Mouse (Mus musculus): ENCODE data around the gene Bmpr1b. TPM values are rescaled to one million over a fixed set of nuclear protein-coding genes. Genes with fewer than 3 reads are reported as not detected.

The Bmpr1b gene
- total RNA-seq, 4 experiments from 2014 or later: 7.0 to 8.8 (median 7.7) TPM

DNA sequence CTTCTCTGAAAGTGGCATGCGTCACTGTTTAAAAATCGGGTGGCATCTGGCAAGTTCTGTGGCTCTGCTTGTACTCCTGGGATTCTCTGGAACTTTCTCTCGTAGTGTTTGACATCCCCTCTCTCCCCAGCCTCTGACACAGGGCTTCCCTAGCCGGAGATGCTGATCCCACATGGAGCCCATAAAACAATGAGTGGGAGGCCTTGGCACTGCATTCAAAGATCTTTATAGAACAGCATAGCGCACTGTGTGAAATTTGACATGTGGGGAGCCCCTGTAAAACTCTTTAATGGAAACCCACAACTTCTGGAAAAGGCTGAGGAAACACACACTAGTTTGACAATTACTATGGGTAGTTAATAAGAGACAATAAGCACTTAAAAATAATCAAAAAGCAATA lies 126.2 kb downstream of the Bmpr1b start:
- DNase-seq (ENCODE audit: low spot score in 2 of 2): no peak

DNA sequence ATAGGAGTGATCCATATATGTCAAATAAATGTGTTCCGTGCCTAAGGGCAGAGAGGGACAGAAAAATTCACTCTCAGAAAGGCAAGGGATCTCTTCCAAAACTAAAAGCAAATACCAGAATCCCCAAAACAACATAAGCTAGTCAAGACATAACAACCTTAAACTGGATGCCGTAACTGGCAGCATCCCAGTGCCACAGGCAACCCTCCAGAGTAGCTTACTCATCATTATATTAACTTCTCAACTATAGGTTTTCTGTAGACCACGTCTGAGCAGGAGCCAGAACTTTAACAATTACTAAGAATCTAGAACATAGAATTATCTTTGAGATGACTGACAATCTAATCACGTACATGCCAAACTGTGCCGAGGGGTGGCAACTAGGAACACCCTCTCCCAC lies 128.9 kb downstream of the Bmpr1b start:
- no peak for DNase-seq (ENCODE audit: low spot score in 2 of 2)

DNA sequence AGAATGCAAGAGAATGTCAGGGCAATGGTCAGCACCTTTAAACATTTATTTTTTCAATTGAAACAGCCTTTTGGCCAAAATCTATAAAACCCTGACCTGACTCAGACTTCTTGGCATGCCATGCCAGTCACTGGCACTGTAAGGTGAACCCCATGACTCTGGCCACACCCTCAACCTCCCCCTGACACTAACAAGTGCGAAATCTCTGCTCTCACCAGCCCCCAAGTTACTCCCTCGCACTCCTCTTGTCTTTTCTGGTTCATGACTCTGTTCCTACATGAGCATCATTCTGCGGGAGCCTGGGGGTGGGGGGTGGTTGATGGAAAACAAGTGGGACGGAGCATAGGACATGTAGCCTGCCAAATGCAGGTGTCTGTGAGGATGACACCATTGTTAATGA lies 135.1 kb downstream of the Bmpr1b start:
- no peak for DNase-seq (ENCODE audit: low spot score in 2 of 2)

- DNase-seq (ENCODE audit: low spot score in 2 of 2): no peak
Observed at GRCm38 (mm10) chr3:142019716-142020115, 149.5 kb downstream of the Bmpr1b start.

GRCm38 (mm10) chr3:141984548-141984947 lies 184.7 kb downstream of the Bmpr1b start:
- no peak for DNase-seq (ENCODE audit: low spot score in 2 of 2)

GRCm38 (mm10) chr3:141981613-141982432 lies 187.4 kb downstream of the Bmpr1b start:
- peak; percentile 28 to 50 for DNase-seq (ENCODE audit: low spot score in 2 of 2)

DNA sequence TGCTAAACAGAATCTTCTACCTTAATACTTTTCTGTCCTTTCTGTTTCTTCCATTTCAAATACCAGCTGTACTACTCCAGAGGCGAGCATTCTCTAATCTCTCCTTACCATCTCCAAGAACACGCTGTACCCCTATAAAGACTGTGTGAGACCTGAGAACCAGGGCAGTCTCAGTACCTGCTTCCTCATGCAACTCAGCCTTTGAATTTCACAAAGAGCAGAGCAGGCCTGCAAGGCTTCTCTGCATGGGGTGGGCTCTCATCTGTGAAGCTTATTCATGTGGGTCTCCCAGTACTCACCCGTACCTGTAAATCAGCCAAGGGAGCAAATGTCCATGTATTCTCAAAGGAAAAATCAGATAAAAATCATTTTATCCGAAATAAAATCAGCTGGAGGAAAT lies 203.0 kb downstream of the Bmpr1b start:
- DNase-seq (ENCODE audit: low spot score in 2 of 2): no peak

DNA sequence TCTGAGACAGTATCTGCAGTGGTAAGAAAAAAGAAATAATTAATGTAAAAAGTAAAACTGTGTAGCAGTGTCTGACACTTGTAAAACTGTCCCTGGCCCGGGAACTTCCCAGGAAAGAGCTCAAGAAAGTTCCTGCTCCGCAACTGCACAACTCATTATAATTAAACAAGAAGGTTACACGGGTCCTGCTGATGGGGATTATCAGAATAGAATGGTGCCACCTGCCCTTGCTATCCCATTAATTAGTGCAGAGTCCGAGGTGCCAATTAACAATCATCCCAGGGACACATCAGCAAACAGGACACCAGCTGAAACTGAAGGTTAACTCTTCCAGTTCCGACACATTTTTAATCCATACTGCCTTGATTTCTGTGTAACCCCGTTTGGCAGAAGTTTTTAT lies 216.3 kb downstream of the Bmpr1b start:
- no peak for DNase-seq (ENCODE audit: low spot score in 2 of 2)

GRCm38 (mm10) chr3:141950642-141951041 lies 218.6 kb downstream of the Bmpr1b start:
- no peak for DNase-seq (ENCODE audit: low spot score in 2 of 2)

GRCm38 (mm10) chr3:141948506-141948905 lies 220.7 kb downstream of the Bmpr1b start:
- DNase-seq (ENCODE audit: low spot score in 2 of 2): no peak

GRCm38 (mm10) chr3:141948096-141948495 lies 221.1 kb downstream of the Bmpr1b start:
- DNase-seq (ENCODE audit: low spot score in 2 of 2): no peak

- no peak for DNase-seq (ENCODE audit: low spot score in 2 of 2)
Observed at GRCm38 (mm10) chr3:141946846-141947245, 222.4 kb downstream of the Bmpr1b start.

- DNase-seq (ENCODE audit: low spot score in 2 of 2): no peak
Observed at GRCm38 (mm10) chr3:141943317-141943742, 225.9 kb downstream of the Bmpr1b start.

- DNase-seq (ENCODE audit: low spot score in 2 of 2): no peak
Observed at GRCm38 (mm10) chr3:141940207-141940606, 229.0 kb downstream of the Bmpr1b start.

DNA sequence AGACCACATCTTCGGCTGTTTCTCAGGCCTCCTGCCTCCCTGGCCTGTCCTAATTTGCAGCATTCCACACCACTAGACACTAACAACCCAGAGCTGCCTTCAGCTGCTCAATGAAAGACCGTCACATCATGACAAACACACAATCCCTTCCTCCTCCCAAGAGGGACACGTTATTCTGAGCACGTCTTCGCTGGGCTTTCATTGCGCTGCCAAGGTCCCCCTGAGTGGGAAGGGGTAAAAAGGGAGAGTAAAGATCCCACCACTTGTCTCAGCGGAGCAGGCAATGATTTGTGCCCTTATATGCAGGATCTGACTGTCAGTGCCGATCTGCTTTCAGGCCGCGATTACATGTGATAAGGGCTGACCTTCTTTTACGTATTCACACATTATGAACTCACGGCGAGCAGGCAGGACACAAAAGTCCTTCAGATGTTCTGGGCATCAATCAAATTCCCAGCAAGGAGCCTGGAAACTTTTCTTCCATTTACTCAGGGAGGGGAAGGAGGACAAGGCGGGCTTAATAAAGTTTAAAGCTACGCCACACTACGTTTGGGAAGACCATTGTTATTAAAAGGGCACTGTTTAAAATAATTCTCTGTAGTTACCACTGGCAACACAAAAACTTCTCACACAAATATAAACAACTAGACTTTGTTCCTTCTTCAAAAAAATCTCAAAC lies 232.5 kb downstream of the Bmpr1b start:
- DNase-seq (ENCODE audit: low spot score in 2 of 2): no peak

DNA sequence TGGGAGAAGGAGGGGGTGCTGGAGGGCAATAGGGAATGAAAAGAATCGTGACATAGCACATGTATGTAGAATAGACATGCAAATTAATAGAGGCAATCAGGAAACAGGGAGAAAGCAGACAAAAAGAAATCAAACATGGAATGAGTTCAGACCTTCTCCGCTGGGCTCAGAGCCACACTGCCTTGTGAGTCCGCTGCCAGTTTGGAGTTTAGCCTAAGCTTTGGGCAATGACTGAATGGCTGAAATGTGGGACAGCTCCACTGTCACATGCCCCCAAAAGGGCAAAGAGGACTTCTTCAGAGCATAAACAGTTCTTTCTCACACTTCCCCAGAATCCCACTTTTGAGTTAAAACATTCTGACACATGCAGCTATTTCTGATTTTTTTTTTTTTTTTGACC lies 236.3 kb downstream of the Bmpr1b start:
- peak in 1 of 2 experiments; percentile 16 for DNase-seq (ENCODE audit: low spot score in 2 of 2)

DNA sequence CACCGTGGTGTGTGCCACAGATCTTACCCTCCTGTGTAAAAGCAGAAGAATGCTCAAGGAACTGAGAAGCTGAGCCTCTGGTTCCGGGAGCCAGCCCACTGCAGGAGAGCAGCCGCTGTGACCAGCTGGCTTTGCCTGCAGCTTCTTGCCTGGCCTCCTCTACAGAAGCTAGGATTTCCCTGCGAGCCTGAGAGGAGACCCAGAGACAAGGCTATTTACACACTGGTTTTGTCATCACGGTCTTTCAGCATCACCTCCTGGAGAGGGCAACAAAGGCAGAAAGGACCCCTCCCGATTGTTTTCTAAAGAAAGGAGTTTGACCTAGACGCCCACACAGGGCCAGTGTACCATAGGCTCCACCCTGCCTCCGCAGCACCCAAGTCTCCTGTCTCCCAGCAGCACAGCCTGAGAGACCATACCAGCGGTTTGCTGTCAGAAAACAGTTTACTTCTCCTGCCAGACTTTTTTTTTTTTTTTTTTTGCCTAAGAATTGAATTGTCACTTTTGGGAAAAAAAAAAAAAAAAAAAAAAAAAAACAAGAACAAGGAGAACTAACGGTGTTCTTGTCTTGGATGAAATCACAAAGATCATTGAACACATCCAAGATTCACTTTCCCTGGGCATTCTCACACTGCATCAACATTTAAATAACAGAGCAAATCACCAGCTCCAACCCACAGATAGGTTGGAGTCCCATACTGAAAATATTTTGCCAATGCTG lies 237.7 kb downstream of the Bmpr1b start:
- DNase-seq (ENCODE audit: low spot score in 2 of 2): no peak

DNA sequence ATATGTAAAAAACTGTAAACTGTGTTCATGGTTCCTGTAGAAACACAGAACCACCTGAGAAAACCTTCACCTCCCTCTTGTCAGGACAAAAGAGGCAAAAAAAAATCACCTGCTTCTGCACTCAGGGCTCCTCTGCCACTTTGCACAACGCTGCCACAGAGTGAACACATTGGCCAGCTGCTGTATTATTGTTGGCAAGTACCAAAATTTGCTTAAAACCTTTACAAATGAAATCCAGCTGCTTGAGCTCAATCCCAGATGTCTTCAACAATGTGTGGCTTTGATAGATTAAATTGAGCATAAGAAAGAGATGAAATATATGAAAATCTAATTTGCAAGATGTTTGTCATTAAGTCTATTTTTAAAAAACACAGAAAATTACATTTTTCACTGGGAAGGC lies 245.8 kb downstream of the Bmpr1b start:
- DNase-seq (ENCODE audit: low spot score in 2 of 2): no peak

- DNase-seq (ENCODE audit: low spot score in 2 of 2): no peak
Observed at GRCm38 (mm10) chr3:141921161-141921560, 248.1 kb downstream of the Bmpr1b start.

DNA sequence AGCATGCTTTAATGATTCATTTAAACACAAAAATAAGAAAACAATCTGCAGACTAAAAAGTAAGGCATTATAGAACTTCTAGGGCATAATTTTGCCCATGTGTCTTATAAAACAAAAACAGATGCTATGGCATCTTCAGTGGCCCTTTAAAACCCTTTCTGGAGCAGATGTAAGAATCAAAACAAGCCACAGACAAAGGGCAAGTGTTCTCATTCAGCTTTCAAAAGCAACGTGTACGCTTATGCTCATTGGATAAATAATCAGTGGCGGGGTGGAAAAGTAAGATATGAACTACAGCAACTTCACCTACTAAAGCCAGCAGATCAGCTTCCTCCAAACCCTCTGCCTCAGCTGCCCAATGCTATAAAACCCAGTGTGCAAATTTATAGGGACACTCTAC lies 249.6 kb downstream of the Bmpr1b start:
- no peak for DNase-seq (ENCODE audit: low spot score in 2 of 2)

DNA sequence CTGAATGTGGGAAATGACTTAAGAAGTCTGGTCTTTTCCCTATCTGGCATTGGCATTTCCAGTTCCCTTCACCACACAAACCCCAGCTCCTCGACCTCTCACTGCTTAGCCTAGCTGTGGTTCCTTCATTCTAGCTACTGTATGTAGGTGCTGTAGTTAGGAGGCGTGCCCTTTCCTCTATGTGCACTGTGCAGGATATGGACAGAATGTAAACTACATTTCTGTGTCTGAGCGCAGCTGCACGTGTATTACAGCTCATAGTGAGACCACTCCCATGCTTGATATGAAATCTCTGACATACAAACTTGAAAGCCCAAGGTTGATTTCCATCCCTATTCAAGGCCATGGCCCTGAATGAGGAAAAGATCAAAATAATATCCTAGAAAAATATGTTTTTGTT lies 252.1 kb downstream of the Bmpr1b start:
- DNase-seq (ENCODE audit: low spot score in 2 of 2): no peak

- no peak for DNase-seq (ENCODE audit: low spot score in 2 of 2)
Observed at GRCm38 (mm10) chr3:141915995-141916394, 253.2 kb downstream of the Bmpr1b start.

Measured in gastrocnemius, adult 8-10 months (tissue).